ENCODE assay signal across 26 mouse cellular contexts in the genomic region with DNA sequence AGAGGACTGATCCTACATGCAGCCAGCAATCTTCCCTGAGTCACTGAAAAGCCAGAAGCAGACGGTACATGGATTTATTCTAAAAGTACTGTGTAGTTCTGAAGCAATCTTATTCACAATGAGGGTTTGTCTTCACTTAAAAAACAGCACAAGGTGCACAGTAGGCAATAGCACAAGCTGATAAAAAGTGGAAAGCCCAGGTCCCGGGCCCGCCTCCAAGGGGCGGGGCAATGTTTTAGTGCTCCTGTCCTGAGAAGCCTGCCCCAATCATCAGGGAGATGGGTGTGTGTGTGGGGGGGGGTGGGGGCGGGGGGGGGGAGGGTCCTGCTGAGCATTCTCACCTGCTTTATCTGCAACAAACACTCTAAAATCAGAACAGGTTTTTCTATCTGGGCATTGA.
DNase-seq lines count a peak whose midpoint lies in the region; ATAC-seq and TF ChIP-seq lines count a peak whose summit lies in the region.
"Had no signal": no experiment of that assay in that cellular context is flagged by ENCODE, and none has a peak within 500 bp of the region (broad histone marks: within the 10 kb centered on the region; RNA-seq: fewer than 3 reads in every experiment).

No protein-coding gene starts in this region.

- no peaks in the 10 kb centered on the region for H3K4me1 ChIP-seq in heart, embryonic 10.5 days
- no peaks in the 10 kb centered on the region for H3K4me1 ChIP-seq in ES-E14 (ENCODE audit: control insufficient read depth in 2 of 2, insufficient read depth in 2 of 2, low read length in 2 of 2, poor library complexity in 1 of 2)
- H3K4me1 ChIP-seq in hindbrain, embryonic 14.5 days (replicated peaks; ENCODE audit: control insufficient read depth, insufficient read depth, low read length), result no peaks in the 10 kb centered on the region
- H3K4me1 ChIP-seq: embryonic facial prominence, embryonic 12.5 days; heart, embryonic 12.5 days; megakaryocyte, embryonic 14.5 days; midbrain, embryonic 12.5 days; neural tube, embryonic 12.5 days had no signal

- H3K27me3 ChIP-seq in heart, embryonic 10.5 days (ENCODE audit: insufficient read depth, poor library complexity, severe bottlenecking), result no peaks in the 10 kb centered on the region
- H3K27me3 ChIP-seq in hindbrain, embryonic 14.5 days (ENCODE audit: control insufficient read depth, insufficient read depth, low read length), result no peaks in the 10 kb centered on the region
- H3K27me3 ChIP-seq: embryonic facial prominence, embryonic 12.5 days; heart, embryonic 12.5 days; hindbrain, embryonic 13.5 days; megakaryocyte, embryonic 14.5 days; neural tube, embryonic 12.5 days had no signal

- peak; percentile 57 for DNase-seq in heart, adult 11 months
- DNase-seq in heart, embryonic 10.5 days (ENCODE audit: low spot score), result no peak
- DNase-seq in ES-E14 (ENCODE audit: low read depth, low spot score) (peak; percentile 6), R1 (ENCODE audit: low read depth, low spot score) (peak; percentile 6)
- DNase-seq in lung, postnatal 10 days, result peak; percentile 13
- no peak for DNase-seq in hindbrain, embryonic 14.5 days (ENCODE audit: low spot score)
- no peak for DNase-seq in frontal cortex, adult 2 months (ENCODE audit: extremely low spot score in 1 of 2, low spot score in 1 of 2)
- DNase-seq: B cell, adult 2 months; gastrocnemius, postnatal 25 days; heart, adult 18-20 months; heart, postnatal 4 days; kidney, adult 8-10 months; kidney, postnatal 10 days; liver; right cerebral cortex, adult 18-20 months; right cerebral cortex, postnatal 4 days; thymus, postnatal 4 days had no signal

- H3K9me3 ChIP-seq in heart, embryonic 10.5 days, result no peaks in the 10 kb centered on the region
- H3K9me3 ChIP-seq in ES-E14 (ENCODE audit: control insufficient read depth, insufficient read depth, low read depth, low read length), result no peaks in the 10 kb centered on the region
- no peaks in the 10 kb centered on the region for H3K9me3 ChIP-seq in hindbrain, embryonic 14.5 days (ENCODE audit: control insufficient read depth, low read length)
- H3K9me3 ChIP-seq: embryonic facial prominence, embryonic 12.5 days; heart, embryonic 12.5 days; hindbrain, embryonic 13.5 days; midbrain, embryonic 12.5 days; neural tube, embryonic 12.5 days had no signal

- 43% methylated on average over 4 of the region's 5 CpGs for WGBS in heart, embryonic 10.5 days
- 64% methylated on average over 4 of the region's 5 CpGs for WGBS in hindbrain, embryonic 14.5 days

- H3K36me3 ChIP-seq in heart, embryonic 10.5 days, result no peaks in the 10 kb centered on the region
- H3K36me3 ChIP-seq in ES-E14 (ENCODE audit: control insufficient read depth, insufficient read depth, low read length, poor library complexity, severe bottlenecking), result no peaks in the 10 kb centered on the region
- H3K36me3 ChIP-seq in hindbrain, embryonic 14.5 days (replicated peaks; ENCODE audit: control insufficient read depth, insufficient read depth), result no peaks in the 10 kb centered on the region
- H3K36me3 ChIP-seq: embryonic facial prominence, embryonic 12.5 days; heart, embryonic 12.5 days; hindbrain, embryonic 13.5 days; midbrain, embryonic 12.5 days; neural tube, embryonic 12.5 days had no signal

- H3K9ac ChIP-seq in ES-E14 (ENCODE audit: insufficient read depth, low read depth, low read length, poor library complexity, severe bottlenecking), result no peak overlapping the region
- H3K9ac ChIP-seq in hindbrain, embryonic 14.5 days, result no peak overlapping the region
- H3K9ac ChIP-seq: embryonic facial prominence, embryonic 12.5 days; heart, embryonic 12.5 days; hindbrain, embryonic 13.5 days; liver, embryonic 14.5 days; midbrain, embryonic 12.5 days; neural tube, embryonic 12.5 days had no signal

- in situ Hi-C loops in ES-E14 (cut with MboI; ENCODE audit: low sequenced_read_pairs in 2 of 2, unreplicated experiment in 2 of 2), result no loop called here

- H3K27ac ChIP-seq in heart, embryonic 10.5 days, result no peak overlapping the region
- no peak overlapping the region for H3K27ac ChIP-seq in ES-E14 (ENCODE audit: insufficient read depth, low read depth, low read length, poor library complexity, severe bottlenecking)
- no peak overlapping the region for H3K27ac ChIP-seq in hindbrain, embryonic 14.5 days
- H3K27ac ChIP-seq: embryonic facial prominence, embryonic 12.5 days; hindbrain, embryonic 13.5 days; liver, embryonic 14.5 days; midbrain, embryonic 12.5 days; neural tube, embryonic 12.5 days had no signal

- H3K4me3 ChIP-seq in heart, embryonic 10.5 days, result no peak overlapping the region
- H3K4me3 ChIP-seq in ES-E14 (ENCODE audit: insufficient read depth in 1 of 2, low read depth in 1 of 2, low read length in 2 of 2, poor library complexity in 1 of 2, severe bottlenecking in 1 of 2), result no peak overlapping the region
- no peak overlapping the region for H3K4me3 ChIP-seq in hindbrain, embryonic 14.5 days (replicated peaks; ENCODE audit: low read length)
- H3K4me3 ChIP-seq: embryonic facial prominence, embryonic 12.5 days; heart, embryonic 12.5 days; hindbrain, embryonic 13.5 days; megakaryocyte, embryonic 14.5 days; midbrain, embryonic 12.5 days; myocyte; neural tube, embryonic 12.5 days had no signal

- H3K4me2 ChIP-seq in hindbrain, embryonic 14.5 days (replicated peaks), result no peak overlapping the region
- H3K4me2 ChIP-seq: embryonic facial prominence, embryonic 12.5 days; heart, embryonic 12.5 days; hindbrain, embryonic 13.5 days; midbrain, embryonic 12.5 days; neural tube, embryonic 12.5 days had no signal

- ATAC-seq in hindbrain, embryonic 14.5 days (ENCODE audit: low FRiP score), result no peak
- ATAC-seq: forebrain, embryonic 14.5 days had no signal

TF ChIP-seq in ES-E14, 5 proteins besides CTCF, POLR2A, EP300 and RAD21:
- no peak for TF ChIP-seq ZC3H11A (IDR thresholded peaks at IDR 0.05; ENCODE audit: borderline replicate concordance, low read depth, low read length)

Comparison
In these comparisons a context has a peak if more than half of its experiments do, and no peak if none do; other contexts are left out.
1. DNase-seq: peak in heart, adult 11 months (single experiment), ES-E14 (single experiment), R1 (single experiment) and lung, postnatal 10 days (single experiment); none in heart, embryonic 10.5 days (single experiment), hindbrain, embryonic 14.5 days (single experiment) and frontal cortex, adult 2 months (0 of 2).